10 mouse cellular contexts compared by ENCODE assay signal in the genomic region with DNA sequence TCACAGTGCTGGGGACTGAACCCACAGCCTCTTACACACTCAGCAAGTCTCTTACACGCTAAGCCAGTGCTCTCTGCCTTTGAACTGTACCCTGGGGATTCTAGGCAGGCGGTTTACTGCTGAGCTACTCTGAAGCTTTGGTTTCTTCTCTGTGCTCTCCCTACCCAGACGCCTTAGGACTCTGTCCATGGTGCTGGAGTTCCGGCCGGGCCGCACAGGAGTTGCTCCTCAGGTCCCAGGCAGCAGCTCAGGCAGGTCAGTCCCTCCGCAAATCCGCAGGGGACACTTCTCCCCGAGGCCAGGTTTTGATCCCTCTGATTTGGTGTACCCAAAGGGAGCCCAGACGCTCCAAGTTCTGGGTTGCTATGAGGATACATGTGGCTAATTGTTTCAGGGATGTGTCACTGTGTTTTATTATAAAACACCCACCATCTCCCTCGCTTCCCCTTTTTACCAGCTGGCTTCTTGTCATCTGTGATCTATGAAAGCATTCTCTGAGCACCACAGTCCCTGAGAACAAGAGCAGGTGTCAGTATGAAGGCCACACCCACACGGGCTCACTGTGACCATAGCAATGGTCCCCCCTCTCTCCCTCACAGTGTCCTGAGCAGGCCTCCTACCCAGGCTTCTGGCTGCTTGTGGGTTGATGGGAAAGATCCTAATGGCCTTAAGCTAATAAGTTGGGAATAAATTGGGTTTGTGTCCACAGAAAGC. TPM values are rescaled to one million over a fixed set of nuclear protein-coding genes. Genes with fewer than 3 reads are reported as not detected.
DNase-seq lines count a peak whose midpoint lies in the region; ATAC-seq lines count a peak whose summit lies in the region.
"Had no signal": no experiment of that assay in that cellular context is flagged by ENCODE, and none has a peak within 500 bp of the region (broad histone marks: within the 10 kb centered on the region; RNA-seq: fewer than 3 reads in every experiment).

No protein-coding gene starts in this region.

- no peaks in the 10 kb centered on the region for H3K36me3 ChIP-seq in liver, embryonic 12.5 days
- H3K36me3 ChIP-seq in midbrain, embryonic 15.5 days (replicated peaks): no peaks in the 10 kb centered on the region
- H3K36me3 ChIP-seq: embryonic facial prominence, embryonic 13.5 days; limb, embryonic 12.5 days had no signal

- 10% methylated on average over 12 of the region's 12 CpGs for WGBS in liver, embryonic 12.5 days (ENCODE audit: insufficient replicate concordance)
- WGBS in midbrain, embryonic 15.5 days: 13% methylated on average over 12 of the region's 12 CpGs

- DNase-seq in CD4-positive, CD25-positive, alpha-beta regulatory T cell, adult 2 months (ENCODE audit: low read depth, low spot score): peak; percentile 22
- peak; percentile 63 for DNase-seq in liver
- DNase-seq in c-Kit-positive CD71-positive TER-119-negative erythroid progenitor cells, embryonic 14.5 days (ENCODE audit: low read depth): peak; percentile 44
- peak; percentile 39 to 84 for DNase-seq in kidney, postnatal 36 days
- peak; percentile 67 for DNase-seq in retina, embryonic 14.5 days (ENCODE audit: low spot score)

- H3K9ac ChIP-seq in liver, embryonic 12.5 days: no peak overlapping the region
- H3K9ac ChIP-seq in midbrain, embryonic 15.5 days: no peak overlapping the region
- H3K9ac ChIP-seq: embryonic facial prominence, embryonic 13.5 days; limb, embryonic 12.5 days had no signal

- no peak overlapping the region for H3K4me2 ChIP-seq in liver, embryonic 12.5 days
- H3K4me2 ChIP-seq in midbrain, embryonic 15.5 days: no peak overlapping the region
- H3K4me2 ChIP-seq: embryonic facial prominence, embryonic 13.5 days; limb, embryonic 12.5 days had no signal

- H3K4me1 ChIP-seq in liver, embryonic 12.5 days: no peaks in the 10 kb centered on the region
- peaks cover 8% of the 10 kb centered on the region for H3K4me1 ChIP-seq in midbrain, embryonic 15.5 days
- H3K4me1 ChIP-seq: limb, embryonic 12.5 days had no signal

- ATAC-seq in CD4-positive, CD25-positive, alpha-beta regulatory T cell, adult 4 months: no peak
- ATAC-seq in liver, embryonic 12.5 days: no peak
- ATAC-seq in midbrain, embryonic 15.5 days (replicated peaks): no peak

- H3K27ac ChIP-seq in liver, embryonic 12.5 days: no peak overlapping the region
- no peak overlapping the region for H3K27ac ChIP-seq in midbrain, embryonic 15.5 days
- H3K27ac ChIP-seq: embryonic facial prominence, embryonic 13.5 days; limb, embryonic 12.5 days had no signal

- H3K9me3 ChIP-seq in liver, embryonic 12.5 days (replicated peaks): no peaks in the 10 kb centered on the region
- H3K9me3 ChIP-seq in midbrain, embryonic 15.5 days: no peaks in the 10 kb centered on the region
- H3K9me3 ChIP-seq: embryonic facial prominence, embryonic 13.5 days; limb, embryonic 12.5 days had no signal

- H3K27me3 ChIP-seq in liver, embryonic 12.5 days (replicated peaks): peaks cover 47% of the 10 kb centered on the region
- H3K27me3 ChIP-seq in midbrain, embryonic 15.5 days (replicated peaks): no peaks in the 10 kb centered on the region
- H3K27me3 ChIP-seq: embryonic facial prominence, embryonic 13.5 days had no signal

- no peak overlapping the region for H3K4me3 ChIP-seq in liver, embryonic 12.5 days
- no peak overlapping the region for H3K4me3 ChIP-seq in midbrain, embryonic 15.5 days
- H3K4me3 ChIP-seq: embryonic facial prominence, embryonic 13.5 days; limb, embryonic 12.5 days had no signal

RNA-seq across cellular contexts. Expression of gene Slc29a4, which starts 2.5 kb away (rescaled TPM):
- polyA plus RNA-seq in CD4-positive, CD25-positive, alpha-beta regulatory T cell, adult 4 months (2017; shearing (Covaris generic)): under 1 TPM in 1 of 2 experiments, not detected in 1; 0.11 TPM
- polyA plus RNA-seq in liver, embryonic 12.5 days (2016; fragmentation: Nextera tagmentation; extraction: Ambion mirVana): 0.38 and 0.72 TPM in 2 replicates
- 97.2 and 100 TPM in 2 replicates for polyA plus RNA-seq in midbrain, embryonic 15.5 days (2015; fragmentation: Nextera tagmentation; extraction: Ambion mirVana)

Comparison
In these comparisons a context has a peak if more than half of its experiments do, and no peak if none do; other contexts are left out.
1. RNA of gene Slc29a4, which starts 2.5 kb away (polyA plus RNA-seq): 97.2 to 100 TPM in midbrain, embryonic 15.5 days; 0.11 TPM in CD4-positive, CD25-positive, alpha-beta regulatory T cell, adult 4 months and 0.38 to 0.72 TPM in liver, embryonic 12.5 days; every median in the first group is over 10 times any median in the second.
2. Peak in every context shown above with its lines, with median percentiles within 50 percentile points of each other: DNase-seq.